Mouse (Mus musculus) urinary bladder, adult 2 months (tissue): Measurements from ENCODE around the gene Ddx39. TPM values are rescaled to one million over a fixed set of nuclear protein-coding genes. Genes with fewer than 3 reads are reported as not detected.

Experiments
- DNase-seq: peaks from one replicate; pipeline ENCODE4 v3.0.0; 2022; ENCODE audit warnings: low spot score
- polyA plus RNA-seq: library from polyadenylated mRNA; depleted of rRNA; stranded (reverse); fragments of >200 nt; gene quantifications from 2 replicates; pipeline ENCODE4 v1.2.3, GENCODE M21; 2012; rRNA removed

The Ddx39 gene
- polyA plus RNA-seq, 1 experiment, result 36.4 TPM

- DNase-seq, result no peak
Measured at GRCm38 (mm10) chr8:83768526-83768925, 53.5 kb downstream of the Ddx39 start.

- DNase-seq, result no peak
Measured at GRCm38 (mm10) chr8:83769720-83770119, 54.7 kb downstream of the Ddx39 start.

GRCm38 (mm10) chr8:83770669-83771068 is 55.7 kb downstream of the Ddx39 start:
- no peak for DNase-seq

- no peak for DNase-seq
Measured at GRCm38 (mm10) chr8:83771791-83772190, 56.8 kb downstream of the Ddx39 start.

GRCm38 (mm10) chr8:83772701-83773451 is 57.9 kb downstream of the Ddx39 start:
- peak; percentile 37 for DNase-seq

- DNase-seq, result no peak
Measured at GRCm38 (mm10) chr8:83773452-83773846, 58.5 kb downstream of the Ddx39 start.

- DNase-seq, result no peak
Measured at GRCm38 (mm10) chr8:83774221-83774620, 59.2 kb downstream of the Ddx39 start.

Other genes starting within 250 kb of the Ddx39 start
- gene Olfr370, start 179.4 kb upstream of the Ddx39 start, polyA plus RNA-seq, result not detected in 2 replicates
- 241 and 263 TPM in 2 replicates for gene Ndufb7, start 148.5 kb upstream of the Ddx39 start, polyA plus RNA-seq
- 298 and 313 TPM in 2 replicates for gene Tecr, start 107.2 kb upstream of the Ddx39 start, polyA plus RNA-seq
- 30.7 and 36.8 TPM in 2 replicates for gene Dnajb1, start 107.0 kb upstream of the Ddx39 start, polyA plus RNA-seq
- gene Gipc1, start 62.5 kb upstream of the Ddx39 start, polyA plus RNA-seq, result 86.2 and 102 TPM in 2 replicates
- gene Ptger1, start 48.5 kb upstream of the Ddx39 start, polyA plus RNA-seq, result 4.9 and 5.5 TPM in 2 replicates
- 39.0 and 43.3 TPM in 2 replicates for gene Pkn1, start 16.0 kb upstream of the Ddx39 start, polyA plus RNA-seq
- 119 and 129 TPM in 2 replicates for gene Adgre5, start 26.1 kb downstream of the Ddx39 start, polyA plus RNA-seq
- gene Adgrl1, start 184.9 kb downstream of the Ddx39 start, polyA plus RNA-seq, result 39.4 and 48.3 TPM in 2 replicates
- gene Gm10644, start 240.0 kb downstream of the Ddx39 start, polyA plus RNA-seq, result 0.69 and 0.96 TPM in 2 replicates
- gene Asf1b, start 240.3 kb downstream of the Ddx39 start, polyA plus RNA-seq, result 2.3 and 3.1 TPM in 2 replicates